Mouse (Mus musculus): Measurements from ENCODE around the gene Grasp.

Grasp gene

GRCm38 (mm10) chr15:101194951-101195823, 28.8 kb upstream of the Grasp start:
- DNase-seq: no peak

GRCm38 (mm10) chr15:101196079-101196795, 27.8 kb upstream of the Grasp start:
- no peak for DNase-seq

- no peak for DNase-seq
These were observed 27.0 kb upstream of the Grasp start for GRCm38 (mm10) chr15:101196961-101197360.

- DNase-seq: no peak
These were observed 26.4 kb upstream of the Grasp start for GRCm38 (mm10) chr15:101197497-101198179.

- peak; percentile 55 to 64 for DNase-seq
These were observed 25.8 kb upstream of the Grasp start for GRCm38 (mm10) chr15:101198218-101198617.

- no peak for DNase-seq
These were observed 25.1 kb upstream of the Grasp start for GRCm38 (mm10) chr15:101198850-101199249.

- no peak for DNase-seq
These were observed 23.2 kb upstream of the Grasp start for GRCm38 (mm10) chr15:101200777-101201295.

- DNase-seq: no peak
These were observed 22.6 kb upstream of the Grasp start for GRCm38 (mm10) chr15:101201414-101201813.

GRCm38 (mm10) chr15:101203673-101204072, 20.3 kb upstream of the Grasp start:
- no peak for DNase-seq

- no peak for DNase-seq
These were observed 19.2 kb upstream of the Grasp start for GRCm38 (mm10) chr15:101204781-101205180.

GRCm38 (mm10) chr15:101210228-101210627, 13.8 kb upstream of the Grasp start:
- no peak for DNase-seq

GRCm38 (mm10) chr15:101210998-101211613, 12.9 kb upstream of the Grasp start:
- DNase-seq: no peak

GRCm38 (mm10) chr15:101212435-101212834, 11.6 kb upstream of the Grasp start:
- no peak for DNase-seq

GRCm38 (mm10) chr15:101215136-101215535, 8.9 kb upstream of the Grasp start:
- DNase-seq: no peak

GRCm38 (mm10) chr15:101216036-101216435, 8.0 kb upstream of the Grasp start:
- no peak for DNase-seq

- DNase-seq: no peak
These were observed 3.1 kb upstream of the Grasp start for GRCm38 (mm10) chr15:101220905-101221297.

- peak; percentile 51 to 59 for DNase-seq
These were observed 2.5 kb upstream of the Grasp start for GRCm38 (mm10) chr15:101221298-101222104.

GRCm38 (mm10) chr15:101222897-101223482, 998 bp upstream of the Grasp start:
- no peak for DNase-seq

GRCm38 (mm10) chr15:101223596-101223995, 392 bp upstream of the Grasp start:
- no peak for DNase-seq

GRCm38 (mm10) chr15:101224977-101225376, 989 bp downstream of the Grasp start:
- no peak for DNase-seq

GRCm38 (mm10) chr15:101227971-101228370, 4.0 kb downstream of the Grasp start:
- no peak for DNase-seq
